Comparison of ENCODE assay signal across 9 mouse cellular contexts in genomic region chr3:127451070-127451469, GRCm38 (mm10). TPM values are rescaled to one million over a fixed set of nuclear protein-coding genes. Genes with fewer than 3 reads are reported as not detected.
DNase-seq lines count a peak whose midpoint lies in the region; ATAC-seq and TF ChIP-seq lines count a peak whose summit lies in the region.
"Had no signal": no experiment of that assay in that cellular context is flagged by ENCODE, and none has a peak within 500 bp of the region (broad histone marks: within the 10 kb centered on the region; RNA-seq: fewer than 3 reads in every experiment).

No protein-coding gene starts in this region.

- peak; percentile 63 for DNase-seq in heart, adult 11 months
- no peak for DNase-seq in heart, adult 9 months (ENCODE audit: low spot score in 2 of 2)
- DNase-seq in ovary, postnatal 36 days (ENCODE audit: low spot score) = peak; percentile 35
- DNase-seq in ovary, postnatal 10 days (ENCODE audit: low spot score) = no peak
- DNase-seq in brain, adult 2 months (ENCODE audit: low read depth, low spot score) = peak; percentile 61
- DNase-seq in forebrain, embryonic 14.5 days (ENCODE audit: low spot score) = peak; percentile 68
- DNase-seq in liver, adult 2 months (ENCODE audit: extremely low read depth, low read depth, low spot score) = peak; percentile 2
- peak; percentile 37 for DNase-seq in thymus, postnatal 0 days (ENCODE audit: low spot score)

- no peak for TF ChIP-seq POLR2A in liver, adult 2 months (IDR thresholded peaks at IDR 0.05; ENCODE audit: extremely low read depth, insufficient read depth, low read length)

- H3K27me3 ChIP-seq in forebrain, embryonic 14.5 days (replicated peaks; ENCODE audit: control insufficient read depth, insufficient read depth, low read length) = no peaks in the 10 kb centered on the region
- no peaks in the 10 kb centered on the region for H3K27me3 ChIP-seq in liver, adult 2 months (ENCODE audit: control insufficient read depth, insufficient read depth, low read length)
- H3K27me3 ChIP-seq: neural tube, embryonic 13.5 days had no signal

- H3K27ac ChIP-seq in forebrain, embryonic 14.5 days (ENCODE audit: low read depth, low read length) = no peak overlapping the region
- H3K27ac ChIP-seq in liver, adult 2 months (replicated peaks; ENCODE audit: insufficient read depth, low read depth, low read length) = no peak overlapping the region
- H3K27ac ChIP-seq: neural tube, embryonic 13.5 days had no signal

- ATAC-seq in forebrain, embryonic 14.5 days = peak; percentile 80

- TF ChIP-seq CTCF in liver, adult 2 months (IDR thresholded peaks at IDR 0.05; ENCODE audit: low read depth, low read length) = peak; percentile 84

- no peaks in the 10 kb centered on the region for H3K4me1 ChIP-seq in forebrain, embryonic 14.5 days (ENCODE audit: control insufficient read depth, insufficient read depth, low read length)
- no peaks in the 10 kb centered on the region for H3K4me1 ChIP-seq in liver, adult 2 months (ENCODE audit: control insufficient read depth, insufficient read depth, low read length)
- H3K4me1 ChIP-seq: neural tube, embryonic 13.5 days had no signal

- no peaks in the 10 kb centered on the region for H3K9me3 ChIP-seq in forebrain, embryonic 14.5 days (replicated peaks; ENCODE audit: control insufficient read depth, low read length)
- H3K9me3 ChIP-seq: neural tube, embryonic 13.5 days had no signal

- no peaks in the 10 kb centered on the region for H3K36me3 ChIP-seq in forebrain, embryonic 14.5 days (ENCODE audit: control insufficient read depth, insufficient read depth, low read length)
- H3K36me3 ChIP-seq in liver, adult 2 months (ENCODE audit: control insufficient read depth, insufficient read depth, low read length) = no peaks in the 10 kb centered on the region
- H3K36me3 ChIP-seq: neural tube, embryonic 13.5 days had no signal

- no peak overlapping the region for H3K9ac ChIP-seq in forebrain, embryonic 14.5 days (ENCODE audit: low read length)
- H3K9ac ChIP-seq in liver, adult 2 months (ENCODE audit: low read depth, low read length) = no peak overlapping the region
- H3K9ac ChIP-seq: neural tube, embryonic 13.5 days had no signal

- H3K79me2 ChIP-seq in liver, adult 2 months (ENCODE audit: control insufficient read depth, insufficient read depth, low read length) = no peaks in the 10 kb centered on the region

- WGBS in forebrain, embryonic 14.5 days = 7% methylated on average over 3 of the region's 3 CpGs
- whole genome bisulfite sequencing in liver, adult 2 months = 13% methylated on average over 3 of the region's 3 CpGs

- no peak overlapping the region for H3K4me2 ChIP-seq in forebrain, embryonic 14.5 days (ENCODE audit: low read length)
- H3K4me2 ChIP-seq: neural tube, embryonic 13.5 days had no signal

- no peak overlapping the region for H3K4me3 ChIP-seq in forebrain, embryonic 14.5 days (ENCODE audit: low read depth, low read length)
- no peak overlapping the region for H3K4me3 ChIP-seq in liver, adult 2 months (ENCODE audit: insufficient read depth, low read depth, low read length)
- H3K4me3 ChIP-seq: neural tube, embryonic 13.5 days had no signal

RNA-seq across cellular contexts. Expression of gene Ank2, which starts 48.1 kb away (rescaled TPM):
- polyA plus RNA-seq in forebrain, embryonic 14.5 days (2014; fragmentation: Nextera tagmentation; extraction: Ambion mirVana) = 61.8 and 116 TPM in 2 replicates
- 5.6 and 9.1 TPM in 2 replicates for total RNA-seq in liver, adult 2 months (2014; rRNA removed)
- 1.2 TPM in 2 replicates for polyA plus RNA-seq in liver, adult 2 months (2012; rRNA removed)
- polyA plus RNA-seq in thymus, postnatal 0 days (2015; fragmentation: Nextera tagmentation; extraction: Ambion mirVana) = 1.3 TPM in 2 replicates

Comparison
In these comparisons a context has a peak if more than half of its experiments do, and no peak if none do; other contexts are left out.
1. DNase-seq: peak in heart, adult 11 months (single experiment), ovary, postnatal 36 days (single experiment), brain, adult 2 months (single experiment), forebrain, embryonic 14.5 days (single experiment), liver, adult 2 months (single experiment) and thymus, postnatal 0 days (single experiment); none in heart, adult 9 months (0 of 2) and ovary, postnatal 10 days (single experiment).
2. RNA of gene Ank2, which starts 48.1 kb away (polyA plus RNA-seq): 61.8 to 116 TPM in forebrain, embryonic 14.5 days; 1.3 TPM in thymus, postnatal 0 days and 1.2 TPM in liver, adult 2 months; every median in the first group is over 10 times any median in the second.